Mouse (Mus musculus) heart, adult 2 months (tissue): ENCODE results near the gene 1700102P08Rik. TPM values are rescaled to one million over a fixed set of nuclear protein-coding genes. Genes with fewer than 3 reads are reported as not detected.
A peak's percentile ranks its signal among the peaks of the same experiment; 100 is the strongest.

Source experiments
- DNase-seq, 2 experiments: peaks; one replicate each; pipeline ENCODE4 v3.0.0; 2021
- H3K27ac ChIP-seq: fragments of 200-600 bp; 2 replicates; pipeline ENCODE4 v1.8.1; 2022
- H3K27me3 ChIP-seq: fragments of 200-500 bp; 2 replicates; pipeline ENCODE4 v1.6.1; 2012; ENCODE audit warnings: mild to moderate bottlenecking, low read length, inconsistent platforms, mixed read lengths; ENCODE audit not compliant: control insufficient read depth, insufficient read depth
- H3K36me3 ChIP-seq: fragments of 200-500 bp; 2 replicates; pipeline ENCODE4 v1.6.1; 2012; ENCODE audit warnings: low read length, inconsistent platforms; ENCODE audit not compliant: control insufficient read depth, insufficient read depth
- H3K4me1 ChIP-seq: fragments of 200-500 bp; 2 replicates; pipeline ENCODE4 v1.6.1; 2011; ENCODE audit warnings: low read length; ENCODE audit not compliant: control insufficient read depth, insufficient read depth
- H3K4me3 ChIP-seq: fragments of 200-600 bp; 2 replicates; pipeline ENCODE4 v1.8.1; 2022
- H3K79me2 ChIP-seq: fragments of 200-500 bp; replicated peaks from 2 replicates; pipeline ENCODE4 v1.6.1; 2012; ENCODE audit warnings: mild to moderate bottlenecking, inconsistent platforms, low read length, moderate library complexity, mixed read lengths; ENCODE audit not compliant: control insufficient read depth, insufficient read depth
- H3K9ac ChIP-seq: fragments of 200-500 bp; 2 replicates; pipeline ENCODE4 v1.6.1; 2012; ENCODE audit warnings: low read depth, mild to moderate bottlenecking, control low read depth, inconsistent platforms, low read length, mixed read lengths
- CTCF ChIP-seq: fragments of 200-600 bp; IDR thresholded peaks from 2 replicates; pipeline ENCODE4 v1.8.1; 2022; ENCODE audit warnings: antibody characterized with exemption, mild to moderate bottlenecking, moderate library complexity
- EP300 ChIP-seq: fragments of 200-500 bp; IDR thresholded peaks from 2 replicates; pipeline ENCODE4 v1.6.1; 2011; ENCODE audit warnings: low read depth, low read length, control low read depth; ENCODE audit not compliant: insufficient read depth
- POLR2A ChIP-seq: fragments of 200-500 bp; IDR thresholded peaks from 2 replicates; pipeline ENCODE4 v1.6.1; 2011; ENCODE audit warnings: mild to moderate bottlenecking, low read depth, low read length, control low read depth; ENCODE audit not compliant: insufficient read depth
- WGBS: fragments of 180-500 bp; shearing (Covaris S2); methylation state at CpG from one replicate; pipeline ENCODE4 v1.1.7; 2018; 5-methylcytosine and 5-hydroxymethylcytosine counted together
- intact Hi-C: fragments of 180-260 bp; cut with DNase I; formaldehyde crosslinking; loops from one replicate; pipeline ENCODE4 v1.15.1; 2025
- polyA plus RNA-seq: library from polyadenylated mRNA; depleted of rRNA; stranded (reverse); fragments of >200 nt; gene quantifications from 2 replicates; pipeline ENCODE4 v1.2.3, GENCODE M21; 2012
- total RNA-seq, 2 experiments: library from RNA; stranded (reverse); gene quantifications; 2 replicates each; pipeline ENCODE4 v1.2.3; 2021

The 1700102P08Rik gene
- total and polyA plus RNA-seq, 3 experiments: 0.25 to 0.68 (median 0.57) TPM

DNA sequence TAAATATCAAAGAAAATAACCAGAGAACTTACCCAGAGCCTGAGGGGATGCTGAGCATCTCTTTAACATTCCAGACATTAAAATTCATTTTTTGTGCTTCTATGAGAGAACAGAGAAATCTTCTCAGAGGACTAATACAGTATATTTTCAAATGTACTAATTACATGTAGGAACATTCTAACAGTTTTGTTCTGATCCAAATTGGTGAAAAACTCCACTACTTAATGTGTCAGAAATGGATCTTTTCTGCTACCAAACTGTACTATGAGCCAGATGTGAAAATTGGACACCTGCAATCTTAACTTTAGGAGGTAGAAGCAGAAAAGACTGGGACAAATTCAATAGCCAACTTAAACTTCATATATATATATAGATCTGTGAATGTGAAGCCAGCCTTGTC, 35.8 kb downstream of the 1700102P08Rik start, which contains the start of gene Ccdc36:
Gene Ccdc36, minus strand, starts transcription at position 101 of the 400 bp plus-strand sequence.
- TF ChIP-seq EP300: no peak
- TF ChIP-seq CTCF: no peak
- no peak for DNase-seq
- Histone ChIP-seq H3K4me3 (no peak within 1 kb of the TSS), H3K27ac (no peak within 1 kb of the TSS), H3K79me2 (no peaks in the 10 kb centered on the region), H3K4me1 (no peaks in the 10 kb centered on the region), H3K36me3 (no peaks in the 10 kb centered on the region), H3K27me3 (no peaks in the 10 kb centered on the region), H3K9ac (no peak within 1 kb of the TSS)
- intact Hi-C loops: no loop called here

DNA sequence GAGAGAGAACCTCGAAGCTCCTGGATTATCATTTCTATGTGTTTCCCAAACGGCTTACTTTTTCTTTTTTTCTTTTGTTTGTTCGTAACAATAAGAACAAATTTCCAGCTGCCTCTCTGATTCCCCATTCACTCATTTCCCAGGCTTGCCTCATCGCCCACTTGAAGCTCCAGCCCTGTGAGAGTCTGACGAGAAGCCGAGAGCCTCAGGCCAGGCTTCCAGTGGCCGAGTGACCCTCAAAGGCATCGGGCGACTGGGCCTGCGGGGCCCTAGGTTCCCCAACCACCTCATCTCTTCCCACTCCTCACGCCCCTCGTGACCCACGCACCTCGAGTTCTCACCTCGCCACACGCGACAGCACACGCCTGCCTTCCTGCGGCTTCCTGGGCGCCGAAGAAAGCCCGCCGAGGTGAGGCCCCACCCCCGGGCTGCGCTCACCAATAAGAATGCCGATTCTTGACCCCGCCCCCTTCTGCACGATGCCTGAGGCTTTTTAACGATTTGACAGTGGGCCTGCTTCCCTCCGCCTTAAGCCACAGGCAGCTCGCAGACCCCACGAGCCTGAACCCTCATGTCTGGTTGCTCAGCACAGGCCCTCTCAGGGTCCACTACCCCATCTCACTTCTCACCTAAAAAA, 38.9 kb downstream of the 1700102P08Rik start:
- intact Hi-C loops: no loop called here
- no peak overlapping the region for H3K27ac ChIP-seq
- no peak for DNase-seq
- H3K9ac ChIP-seq: no peak overlapping the region
- H3K4me1 ChIP-seq: no peaks in the 10 kb centered on the region
- no peaks in the 10 kb centered on the region for H3K36me3 ChIP-seq
- TF ChIP-seq CTCF (no peak), EP300 (no peak), POLR2A (no peak)
- H3K4me3 ChIP-seq: no peak overlapping the region
- H3K27me3 ChIP-seq: no peaks in the 10 kb centered on the region
- no peaks in the 10 kb centered on the region for H3K79me2 ChIP-seq
- WGBS: 47% methylated on average over 32 of the region's 32 CpGs

DNA sequence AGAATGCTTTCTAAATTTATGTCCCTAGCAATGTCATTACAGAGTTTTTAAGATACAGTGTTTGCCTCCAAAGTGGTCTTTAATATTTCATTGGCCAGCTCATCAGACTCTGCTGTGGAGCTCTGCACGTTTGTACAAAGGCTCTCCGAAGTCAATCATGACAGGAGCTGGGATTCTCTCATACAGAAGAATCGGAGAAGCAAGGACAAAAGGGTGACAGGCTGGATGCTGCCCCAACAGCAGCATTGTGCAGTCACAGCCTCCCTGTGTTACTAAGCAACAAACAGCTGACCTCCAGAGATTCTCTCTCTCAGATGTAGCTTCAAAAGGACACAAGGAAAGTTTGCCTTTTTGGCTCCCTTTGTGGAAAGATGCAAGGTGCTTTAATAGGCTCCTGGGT, 43.6 kb downstream of the 1700102P08Rik start, which contains the start of gene BC048562:
Gene BC048562, plus strand, starts transcription at position 301 of the 400 bp plus-strand sequence.
- no peaks in the 10 kb centered on the region for H3K79me2 ChIP-seq
- H3K4me1 ChIP-seq: peaks cover 8% of the 10 kb centered on the region
- 76% methylated on average over 3 of the region's 3 CpGs for WGBS
- H3K27me3 ChIP-seq: no peaks in the 10 kb centered on the region
- no peaks in the 10 kb centered on the region for H3K36me3 ChIP-seq
- intact Hi-C loops: no loop called here
- no peak for DNase-seq
- TF ChIP-seq CTCF (no peak), EP300 (no peak), POLR2A (no peak)
- H3K4me3 ChIP-seq: no peak within 1 kb of the TSS
- H3K9ac ChIP-seq: no peak within 1 kb of the TSS
- H3K27ac ChIP-seq: no peak within 1 kb of the TSS

DNA sequence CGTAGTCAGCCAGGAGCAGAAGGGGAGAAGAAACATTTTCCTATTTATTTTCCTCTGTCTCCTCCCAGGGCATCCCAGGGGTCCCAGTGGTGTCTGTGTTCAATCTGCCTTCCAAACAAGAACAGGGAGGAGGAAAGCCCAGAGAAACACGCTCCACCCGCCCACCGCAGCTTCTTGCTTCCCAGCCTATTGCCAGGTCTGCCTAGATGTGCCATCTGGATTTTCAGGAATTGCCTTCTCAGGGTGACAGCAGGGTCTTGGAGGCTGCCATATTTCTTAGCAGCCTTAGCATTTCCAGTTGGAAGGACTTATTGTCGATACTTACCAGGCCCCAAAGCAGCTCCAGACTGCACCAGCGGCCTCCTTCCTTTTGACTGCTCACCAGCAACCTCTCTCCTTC, 46.6 kb downstream of the 1700102P08Rik start:
- no peaks in the 10 kb centered on the region for H3K79me2 ChIP-seq
- intact Hi-C loops: no loop called here
- H3K36me3 ChIP-seq: no peaks in the 10 kb centered on the region
- no peak overlapping the region for H3K27ac ChIP-seq
- DNase-seq: no peak
- no peaks in the 10 kb centered on the region for H3K27me3 ChIP-seq
- TF ChIP-seq POLR2A (no peak), CTCF (no peak)
- H3K9ac ChIP-seq: no peak overlapping the region
- H3K4me3 ChIP-seq: no peak overlapping the region
- 78% methylated on average over 6 of the region's 6 CpGs for WGBS
- peaks cover 11% of the 10 kb centered on the region for H3K4me1 ChIP-seq

DNA sequence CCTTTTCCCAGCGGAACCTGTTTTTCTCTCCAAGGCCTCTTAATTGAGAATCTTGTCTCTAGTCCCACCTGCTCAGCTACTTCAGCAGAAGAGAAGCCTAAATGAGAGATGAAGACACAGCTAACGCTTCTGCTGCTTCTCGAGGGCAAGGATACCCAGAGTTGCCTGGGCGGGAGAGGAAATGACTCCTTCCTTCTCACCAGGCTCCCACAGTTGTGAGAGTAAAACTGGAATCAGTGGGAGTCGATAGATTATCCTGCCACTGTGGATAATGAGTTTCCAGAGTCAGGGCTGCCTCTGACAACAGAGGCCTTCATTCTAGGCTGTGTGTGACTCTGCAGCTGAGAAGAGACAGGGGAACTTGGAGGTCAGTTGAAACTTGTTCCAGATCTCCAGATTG, 47.9 kb downstream of the 1700102P08Rik start:
- H3K4me3 ChIP-seq: no peak overlapping the region
- intact Hi-C loops: no loop called here
- no peak overlapping the region for H3K9ac ChIP-seq
- WGBS: 49% methylated on average over 5 of the region's 5 CpGs
- no peak for TF ChIP-seq EP300
- TF ChIP-seq POLR2A: no peak
- no peak for TF ChIP-seq CTCF
- no peaks in the 10 kb centered on the region for H3K79me2 ChIP-seq
- no peaks in the 10 kb centered on the region for H3K27me3 ChIP-seq
- H3K36me3 ChIP-seq: no peaks in the 10 kb centered on the region
- H3K27ac ChIP-seq: no peak overlapping the region
- H3K4me1 ChIP-seq: peaks cover 11% of the 10 kb centered on the region
- DNase-seq: no peak

DNA sequence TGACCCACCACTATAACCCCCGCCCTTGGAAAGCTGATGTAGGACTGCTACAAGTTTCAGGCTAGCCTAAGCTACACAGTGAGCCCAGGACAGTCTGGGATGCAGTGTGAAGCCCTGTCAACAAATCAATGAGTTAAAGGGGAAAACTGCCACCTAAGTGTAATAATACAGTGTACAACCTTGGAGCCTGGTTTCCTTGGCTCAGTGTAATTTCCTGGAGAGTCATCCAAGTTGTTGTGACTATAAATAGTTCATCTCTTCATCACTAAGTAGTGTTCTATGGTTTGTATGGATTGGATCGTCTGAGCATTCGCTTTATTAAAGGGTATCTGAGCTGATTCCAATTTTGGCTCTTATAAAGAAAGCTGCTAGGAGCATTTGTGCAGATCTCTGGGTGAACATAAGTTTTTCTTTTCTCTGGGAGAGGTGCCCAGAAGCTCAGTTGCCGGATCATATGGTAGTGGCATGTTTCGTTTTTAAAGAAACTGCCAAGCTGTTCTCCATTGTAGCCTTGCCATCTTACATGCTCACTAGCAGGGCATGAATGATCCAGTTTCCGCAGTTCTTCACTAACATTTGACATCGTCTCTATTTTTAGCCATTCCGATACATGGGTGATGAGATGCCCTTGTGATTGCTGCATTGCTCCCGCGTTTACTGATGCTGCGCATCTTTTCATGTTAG, 48.8 kb downstream of the 1700102P08Rik start:
- intact Hi-C loops: no loop called here
- DNase-seq: no peak
- Histone ChIP-seq H3K4me3 (peak overlapping the region; percentile 15; the same call in 1 of the 2 replicates), H3K27me3 (no peaks in the 10 kb centered on the region), H3K4me1 (peaks cover 11% of the 10 kb centered on the region), H3K27ac (peak overlapping the region; percentile 20; the same call in 1 of the 2 replicates), H3K79me2 (no peaks in the 10 kb centered on the region), H3K9ac (peak overlapping the region; percentile 17; the same call in 1 of the 2 replicates), H3K36me3 (no peaks in the 10 kb centered on the region)
- 30% methylated on average over 11 of the region's 11 CpGs for WGBS
- no peak for TF ChIP-seq CTCF
- no peak for TF ChIP-seq EP300
